Mouse (Mus musculus): ENCODE data around the gene Ucp1.

Gene Ucp1

DNA sequence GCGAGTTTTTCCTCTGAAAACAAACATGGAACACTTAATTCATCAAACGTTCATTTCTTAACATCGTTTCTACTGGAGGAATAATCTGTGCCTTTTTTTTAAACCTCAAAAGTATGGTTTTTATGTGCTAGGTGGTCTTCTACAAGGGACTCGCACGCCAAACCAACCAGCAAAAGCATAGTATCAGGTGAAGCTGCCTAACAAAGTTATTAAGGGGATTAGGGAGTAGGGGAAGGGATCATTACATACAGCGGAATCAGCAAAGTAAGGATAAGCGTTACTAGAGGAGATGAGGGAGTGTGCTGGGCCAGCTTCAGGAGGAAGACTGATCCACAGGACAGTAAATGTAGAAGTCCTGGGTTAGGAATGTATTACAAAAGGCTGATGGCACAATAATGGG lies 42.7 kb downstream of the Ucp1 start:
- DNase-seq: no peak

DNA sequence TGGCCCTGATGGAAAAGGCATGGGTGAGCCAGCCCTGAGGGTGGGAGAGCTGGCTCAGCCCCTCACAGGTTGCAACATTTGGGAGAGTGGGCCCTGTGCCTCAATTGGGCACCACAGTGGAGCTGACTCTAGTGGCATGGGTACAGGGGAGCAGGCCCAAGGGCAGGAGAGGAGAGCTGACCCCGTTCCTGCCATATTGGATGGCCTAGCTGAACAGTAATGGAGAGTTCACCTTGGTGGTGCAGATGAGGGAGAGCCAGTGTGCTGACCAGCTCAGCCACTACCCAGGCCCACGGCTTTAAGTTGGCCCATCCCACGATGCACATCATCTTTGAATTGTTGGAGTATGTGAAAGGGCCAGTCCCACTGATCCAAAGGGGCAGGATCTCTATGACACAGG lies 51.9 kb downstream of the Ucp1 start:
- DNase-seq: no peak

DNA sequence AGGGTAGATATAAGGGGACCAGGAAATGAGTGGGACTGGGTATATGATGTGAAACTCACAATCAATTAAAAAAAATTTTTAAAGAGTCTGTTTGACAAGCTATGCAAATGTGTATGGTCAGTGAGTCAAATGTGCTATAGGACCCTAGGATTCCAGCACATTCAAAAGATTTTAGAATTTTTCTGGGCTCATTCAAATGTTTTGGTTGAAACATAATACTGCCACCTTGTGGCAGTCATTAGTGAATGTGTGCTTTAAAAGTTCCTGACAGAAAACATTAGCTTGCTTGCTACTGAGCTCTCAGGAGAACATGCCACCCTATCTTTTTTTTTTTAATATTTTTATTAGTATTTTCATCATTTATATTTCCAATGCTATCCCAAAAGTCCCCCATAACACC lies 52.5 kb downstream of the Ucp1 start:
- no peak for DNase-seq

All from kidney, adult 18-20 months (tissue).